Mouse (Mus musculus) small intestine, adult 2 months (tissue): ENCODE measurements around the gene Trim5.

ENCODE experiments used
- CTCF ChIP-seq: fragments of 200-500 bp; IDR thresholded peaks from 2 replicates; pipeline ENCODE4 v1.5.1; 2012; ENCODE audit warnings: low read depth, mild to moderate bottlenecking, control low read depth, inconsistent platforms, low read length, moderate library complexity, mixed read lengths; ENCODE audit not compliant: insufficient replicate concordance, insufficient read length; ENCODE audit errors: extremely low read depth
- POLR2A ChIP-seq: fragments of 200-500 bp; IDR thresholded peaks from 2 replicates; pipeline ENCODE4 v1.6.1; 2012; ENCODE audit warnings: low read depth, mild to moderate bottlenecking, control low read depth, inconsistent platforms, low read length, moderate library complexity

GRCm38 (mm10) chr7:104217881-104218280, 70.0 kb downstream of the Trim5 start:
- TF ChIP-seq POLR2A (no peak), CTCF (no peak)
